Mouse (Mus musculus) embryonic facial prominence, embryonic 13.5 days (tissue): ENCODE measurements around the gene Zbtb3. TPM values are rescaled to one million over a fixed set of nuclear protein-coding genes. Genes with fewer than 3 reads are reported as not detected.

Source experiments
- ATAC-seq: fragments of 200-750 bp; cut with Nextera tagmentation; 2 replicates; pipeline ENCODE4 v1.8.0; 2017; ENCODE audit warnings: low read depth; ENCODE audit not compliant: insufficient number of reproducible peaks, insufficient read depth, low FRiP score, low TSS enrichment
- H3K27ac ChIP-seq: fragments of 300-500 bp; sonication (generic); 2 replicates; pipeline ENCODE4 v1.5.1; 2015; ENCODE audit warnings: moderate library complexity, mild to moderate bottlenecking, inconsistent platforms
- H3K27me3 ChIP-seq: fragments of 300-500 bp; sonication (generic); 2 replicates; pipeline ENCODE4 v1.6.1; 2015; ENCODE audit warnings: mild to moderate bottlenecking, inconsistent platforms
- H3K36me3 ChIP-seq: fragments of 300-500 bp; sonication (generic); 2 replicates; pipeline ENCODE4 v1.6.1; 2015; ENCODE audit warnings: mild to moderate bottlenecking, inconsistent platforms
- H3K4me1 ChIP-seq: fragments of 300-500 bp; sonication (generic); 2 replicates; pipeline ENCODE4 v1.6.1; 2015; ENCODE audit warnings: inconsistent platforms
- H3K4me2 ChIP-seq: fragments of 300-500 bp; sonication (generic); 2 replicates; pipeline ENCODE4 v1.6.1; 2015; ENCODE audit warnings: moderate library complexity, mild to moderate bottlenecking, inconsistent platforms
- H3K4me3 ChIP-seq: fragments of 300-500 bp; sonication (generic); 2 replicates; pipeline ENCODE4 v1.5.1; 2015; ENCODE audit warnings: mild to moderate bottlenecking, inconsistent platforms
- H3K9ac ChIP-seq: fragments of 300-500 bp; sonication (generic); 2 replicates; pipeline ENCODE4 v1.6.1; 2015; ENCODE audit warnings: mild to moderate bottlenecking, inconsistent platforms
- H3K9me3 ChIP-seq: fragments of 300-500 bp; sonication (generic); 2 replicates; pipeline ENCODE4 v1.6.1; 2016; ENCODE audit warnings: inconsistent platforms
- WGBS: fragments of 180-500 bp; shearing (Covaris S2); methylation state at CpG from one replicate; pipeline ENCODE4 v1.1.7; 2015; ENCODE audit warnings: mixed read lengths; 5-methylcytosine and 5-hydroxymethylcytosine counted together
- polyA plus RNA-seq: library from polyadenylated mRNA; unstranded; fragments of >200 nt; fragmentation: Nextera tagmentation; extraction: Ambion mirVana; gene quantifications from 2 replicates; pipeline ENCODE4 v1.2.1, GENCODE M21; 2015

The Zbtb3 gene
- polyA plus RNA-seq, 1 experiment from 2014 or later: 6.0 TPM

DNA sequence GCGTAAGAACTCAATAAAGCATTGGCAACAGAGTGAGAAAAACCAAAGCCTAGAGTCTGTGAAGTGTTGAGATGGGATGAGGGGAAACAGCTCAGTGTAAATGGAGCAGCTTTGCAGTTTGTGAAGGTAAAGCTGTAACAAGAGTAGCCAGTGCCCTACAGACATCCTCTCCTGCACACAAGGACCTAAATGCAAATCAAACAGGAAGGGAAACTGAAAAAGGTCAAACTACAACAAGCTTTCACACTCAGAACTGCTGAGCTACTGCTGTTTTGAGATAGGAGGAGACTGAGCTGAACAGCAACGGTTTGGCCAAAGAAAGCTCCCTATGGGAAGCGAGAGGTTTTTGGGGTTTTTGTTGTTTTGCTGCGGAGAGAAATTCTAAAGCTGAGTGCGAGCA lies 4.5 kb downstream of the Zbtb3 start:
- no peak for ATAC-seq
- H3K27ac ChIP-seq: no peak overlapping the region
- H3K4me1 ChIP-seq: peaks cover 10% of the 10 kb centered on the region
- WGBS: 95% methylated on average over 5 of the region's 5 CpGs
- no peaks in the 10 kb centered on the region for H3K9me3 ChIP-seq
- H3K36me3 ChIP-seq: peaks cover 71% of the 10 kb centered on the region
- H3K27me3 ChIP-seq: no peaks in the 10 kb centered on the region
- no peak overlapping the region for H3K4me2 ChIP-seq
- no peak overlapping the region for H3K9ac ChIP-seq
- H3K4me3 ChIP-seq: no peak overlapping the region

DNA sequence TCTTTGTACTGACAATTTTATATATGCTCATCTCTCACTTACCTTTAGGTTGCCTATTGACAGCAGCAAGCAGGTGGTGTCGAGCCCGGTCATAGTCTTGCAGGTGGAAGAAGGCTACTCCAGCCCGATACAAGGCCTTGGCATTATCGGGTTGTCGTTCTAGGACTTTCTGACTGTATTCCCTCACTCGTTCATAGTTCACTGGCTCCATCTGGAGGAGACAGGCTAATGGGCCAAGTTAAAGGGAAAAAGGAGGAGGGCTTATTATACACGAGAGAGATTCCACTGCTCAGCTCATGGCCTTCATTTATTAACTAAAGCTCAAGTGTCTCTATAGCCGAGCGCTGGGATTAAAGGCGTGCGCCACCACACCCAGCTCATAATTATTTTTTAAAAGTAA lies 13.5 kb downstream of the Zbtb3 start:
- H3K9ac ChIP-seq: 0 out of 2 replicates have a peak overlapping the region, but pooled peaks have one; percentile 36
- ATAC-seq: no peak
- no peak overlapping the region; the same call in 1 of the 2 replicates for H3K4me3 ChIP-seq
- no peaks in the 10 kb centered on the region for H3K27me3 ChIP-seq
- 76% methylated on average over 11 of the region's 11 CpGs for WGBS
- H3K36me3 ChIP-seq: peaks cover 53% of the 10 kb centered on the region
- peaks cover 27% of the 10 kb centered on the region for H3K4me1 ChIP-seq
- H3K9me3 ChIP-seq: no peaks in the 10 kb centered on the region
- no peak overlapping the region for H3K4me2 ChIP-seq
- H3K27ac ChIP-seq: no peak overlapping the region

DNA sequence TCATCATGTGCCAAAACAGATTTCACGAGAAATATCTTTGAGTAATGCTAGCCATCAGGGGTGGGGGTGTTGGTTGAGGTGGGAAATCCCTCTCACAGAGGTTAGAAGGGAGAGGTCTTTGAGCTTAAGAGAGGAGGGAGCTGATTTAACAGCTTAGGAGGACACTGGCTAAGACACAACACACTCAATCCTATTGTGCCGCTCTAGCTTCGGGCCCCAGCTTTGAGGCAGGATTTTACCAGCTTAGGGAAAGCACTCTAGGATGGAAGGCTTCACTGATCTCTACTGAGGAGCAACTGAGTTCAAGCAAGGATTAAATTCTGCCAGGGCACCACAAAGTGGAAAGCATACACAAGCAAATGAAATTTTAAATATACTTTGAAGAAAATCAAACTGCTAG lies 14.6 kb downstream of the Zbtb3 start:
- H3K4me3 ChIP-seq: peak overlapping the region; percentile 7; the same call in 1 of the 2 replicates
- H3K36me3 ChIP-seq: peaks cover 43% of the 10 kb centered on the region
- peak overlapping the region; percentile 62 for H3K9ac ChIP-seq
- no peak for ATAC-seq
- no peak overlapping the region for H3K27ac ChIP-seq
- 76% methylated on average over 3 of the region's 3 CpGs for WGBS
- H3K4me2 ChIP-seq: peak overlapping the region; percentile 97
- H3K4me1 ChIP-seq: peaks cover 32% of the 10 kb centered on the region
- no peaks in the 10 kb centered on the region for H3K27me3 ChIP-seq
- no peaks in the 10 kb centered on the region for H3K9me3 ChIP-seq

DNA sequence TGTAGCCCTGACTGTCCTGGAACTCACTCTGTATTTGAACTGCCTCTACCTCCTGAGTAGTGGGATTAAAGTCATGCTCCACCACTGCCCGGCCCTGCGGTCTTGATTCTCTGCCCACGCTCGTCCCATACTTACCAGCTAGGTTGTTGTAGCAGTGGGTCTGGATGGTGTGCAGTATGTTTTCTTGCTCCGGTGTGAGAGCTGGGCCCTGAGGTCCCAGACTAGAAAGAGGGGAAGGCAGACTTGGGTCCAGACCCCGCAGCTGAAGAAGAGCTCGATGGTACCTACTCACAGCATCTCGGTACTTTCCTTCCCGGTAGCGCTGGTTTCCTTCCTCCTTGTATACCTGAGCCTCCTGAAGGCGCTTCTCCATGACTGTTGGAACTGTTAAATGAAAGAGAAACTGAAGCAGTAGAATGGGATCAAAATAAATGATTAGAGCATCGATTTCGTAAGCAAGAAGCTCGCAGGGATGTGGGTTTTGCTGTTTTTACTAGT lies 16.0 kb downstream of the Zbtb3 start:
- Histone ChIP-seq H3K4me1 (peaks cover 45% of the 10 kb centered on the region), H3K9ac (peak overlapping the region; percentile 91), H3K27me3 (no peaks in the 10 kb centered on the region), H3K4me3 (peak overlapping the region; percentile 100), H3K27ac (peak overlapping the region; percentile 100), H3K9me3 (no peaks in the 10 kb centered on the region), H3K36me3 (peaks cover 37% of the 10 kb centered on the region), H3K4me2 (peak overlapping the region; percentile 97)
- 26% methylated on average over 14 of the region's 14 CpGs for WGBS
- no peak for ATAC-seq

DNA sequence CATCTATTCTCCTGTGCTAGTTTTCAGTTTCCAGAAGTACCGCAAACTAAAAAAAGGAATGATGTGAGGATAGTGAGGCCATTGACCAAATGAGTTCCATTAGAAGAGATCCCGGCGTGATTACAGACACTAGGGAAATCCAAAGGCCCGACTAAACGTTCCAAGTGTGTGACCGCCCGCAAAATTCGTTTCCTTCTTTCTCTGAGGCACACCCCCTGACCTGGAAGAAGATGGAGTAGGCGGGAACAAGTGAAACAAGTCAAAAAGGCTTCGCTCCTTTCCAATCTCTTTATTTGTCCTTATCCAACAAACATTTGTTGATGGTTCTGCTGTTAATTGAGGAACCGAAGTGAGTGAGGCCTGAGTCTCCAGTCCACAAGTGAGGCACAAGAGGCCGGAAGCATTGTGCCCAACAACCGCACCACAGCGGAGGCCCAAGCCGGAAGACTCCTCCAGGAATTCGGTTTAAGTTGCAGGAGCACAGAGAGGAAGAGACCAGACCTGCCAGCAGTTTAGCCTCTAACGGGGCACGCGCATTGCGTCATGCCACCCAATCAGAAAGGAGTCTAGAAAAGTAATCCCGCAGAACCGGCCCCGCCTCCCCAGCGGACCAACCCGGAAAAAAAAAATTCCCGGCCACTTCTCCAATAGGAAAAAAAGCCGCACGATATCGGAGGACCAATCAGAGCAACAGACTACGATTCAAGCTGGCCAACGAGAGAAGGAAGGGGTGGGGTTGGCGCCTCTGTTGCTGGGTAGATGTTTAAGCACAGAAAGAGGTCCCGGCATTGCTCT lies 16.6 kb downstream of the Zbtb3 start, which contains the start of gene Ttc9c:
TSS of gene Ttc9c (minus strand) at position 533 of the 795 bp plus-strand sequence.
- H3K4me2 ChIP-seq: peak within 1 kb of the TSS; percentile 97
- H3K4me3 ChIP-seq: peak within 1 kb of the TSS; percentile 100
- peaks cover 45% of the 10 kb centered on the region for H3K4me1 ChIP-seq
- H3K27ac ChIP-seq: peak within 1 kb of the TSS; percentile 100
- H3K9ac ChIP-seq: peak within 1 kb of the TSS; percentile 99
- ATAC-seq: peak; percentile 91
- no peaks in the 10 kb centered on the region for H3K9me3 ChIP-seq
- WGBS: under 1% methylated on average over 33 of the region's 33 CpGs
- H3K36me3 ChIP-seq: peaks cover 38% of the 10 kb centered on the region
- H3K27me3 ChIP-seq: no peaks in the 10 kb centered on the region

DNA sequence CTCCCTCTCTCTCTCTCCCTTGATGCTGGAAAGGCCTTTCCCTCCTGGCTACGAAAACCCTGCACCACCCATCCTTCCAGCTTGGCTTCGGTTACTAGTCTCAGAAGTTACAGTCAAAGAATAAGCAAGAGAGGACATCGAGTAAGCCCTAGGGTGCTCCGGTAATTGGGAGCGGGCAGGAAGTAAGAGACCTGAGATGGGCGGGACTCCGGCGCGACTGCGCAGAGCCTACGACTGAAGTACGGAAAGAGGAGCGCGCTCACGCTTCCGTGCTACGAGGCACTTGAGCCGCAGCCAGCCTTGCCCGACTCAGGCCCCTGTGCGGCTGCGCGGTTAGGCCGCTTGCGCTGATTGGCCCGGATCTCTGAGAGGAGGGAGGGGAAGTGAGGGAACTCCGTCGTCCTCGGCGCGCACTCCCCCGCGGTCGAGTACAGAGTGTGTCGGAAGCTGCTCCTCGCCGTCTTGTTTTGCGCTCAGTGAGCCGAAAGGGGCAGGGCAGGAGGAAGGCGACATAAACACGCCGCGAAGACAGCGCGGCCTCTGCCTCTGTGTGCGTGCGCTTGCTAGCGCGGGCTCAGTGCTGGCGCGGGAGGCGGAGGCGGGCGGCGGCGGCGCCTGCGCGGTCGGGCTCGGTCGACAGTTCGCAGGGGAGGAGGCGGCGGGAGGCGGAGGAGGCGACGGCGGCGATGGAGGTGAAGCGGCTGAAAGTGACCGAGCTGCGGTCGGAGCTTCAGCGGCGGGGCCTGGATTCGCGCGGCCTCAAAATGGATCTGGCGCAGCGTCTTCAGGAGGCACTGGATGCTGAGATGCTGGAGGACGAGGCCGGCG lies 17.5 kb downstream of the Zbtb3 start, which contains the start of gene Hnrnpul2:
TSS of gene Hnrnpul2 (plus strand) at position 415 of the 828 bp plus-strand sequence.
- Histone ChIP-seq H3K27ac (peak within 1 kb of the TSS; percentile 100), H3K27me3 (no peaks in the 10 kb centered on the region), H3K9me3 (no peaks in the 10 kb centered on the region), H3K36me3 (peaks cover 39% of the 10 kb centered on the region), H3K4me1 (peaks cover 42% of the 10 kb centered on the region), H3K9ac (peak within 1 kb of the TSS; percentile 99), H3K4me2 (peak within 1 kb of the TSS; percentile 97), H3K4me3 (peak within 1 kb of the TSS; percentile 100)
- WGBS: under 1% methylated on average over 83 of the region's 83 CpGs
- peak; percentile 95 for ATAC-seq

DNA sequence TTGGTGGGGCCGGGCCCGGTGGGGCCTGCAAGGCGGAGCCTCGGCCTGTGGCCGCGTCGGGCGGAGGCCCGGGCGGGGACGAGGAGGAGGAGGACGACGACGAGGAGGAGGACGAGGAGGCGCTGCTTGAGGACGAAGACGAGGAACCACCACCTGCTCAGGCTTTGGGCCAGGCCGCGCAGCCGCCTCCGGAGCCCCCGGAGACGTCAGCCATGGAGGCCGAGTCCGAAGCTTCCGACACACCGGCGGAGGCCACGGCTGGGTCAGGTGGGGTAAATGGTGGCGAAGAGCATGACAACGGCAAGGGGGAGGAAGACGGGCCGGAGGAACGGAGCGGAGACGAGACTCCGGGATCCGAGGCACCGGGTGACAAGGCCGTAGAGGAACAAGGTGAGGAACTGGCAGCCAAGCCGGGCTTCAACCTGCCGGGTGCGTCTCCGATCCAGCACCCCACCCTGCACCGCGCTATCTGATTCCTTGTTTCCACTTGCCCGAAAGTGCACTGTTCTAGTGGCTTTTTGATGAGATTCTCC lies 18.1 kb downstream of the Zbtb3 start:
- no peaks in the 10 kb centered on the region for H3K9me3 ChIP-seq
- H3K27ac ChIP-seq: peak overlapping the region; percentile 100
- WGBS: under 1% methylated on average over 48 of the region's 48 CpGs
- peak overlapping the region; percentile 97 for H3K4me2 ChIP-seq
- no peak for ATAC-seq
- peaks cover 38% of the 10 kb centered on the region for H3K36me3 ChIP-seq
- H3K9ac ChIP-seq: peak overlapping the region; percentile 99
- peaks cover 42% of the 10 kb centered on the region for H3K4me1 ChIP-seq
- H3K4me3 ChIP-seq: peak overlapping the region; percentile 100
- H3K27me3 ChIP-seq: no peaks in the 10 kb centered on the region

DNA sequence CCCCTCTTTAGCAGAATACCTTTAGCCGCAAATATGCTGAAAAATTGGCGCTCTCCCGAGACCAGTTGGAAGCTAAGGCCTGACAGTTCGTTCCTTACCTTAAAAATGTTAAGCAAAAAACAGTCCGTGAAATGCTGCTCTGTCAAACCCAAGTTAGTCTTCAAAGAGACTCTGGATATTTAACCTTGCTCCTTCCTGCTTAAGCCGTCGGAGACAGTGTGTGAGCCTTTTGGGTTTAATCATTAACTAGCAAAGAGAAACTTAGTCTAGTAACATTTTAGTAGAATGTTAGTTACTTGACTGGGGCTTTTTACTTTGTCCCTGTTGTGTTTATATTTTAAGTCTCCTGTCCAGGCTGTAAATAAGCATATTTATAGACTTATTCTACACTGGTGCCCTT lies 18.8 kb downstream of the Zbtb3 start:
- no peaks in the 10 kb centered on the region for H3K9me3 ChIP-seq
- ATAC-seq: no peak
- H3K27me3 ChIP-seq: no peaks in the 10 kb centered on the region
- WGBS: 1% methylated on average over 7 of the region's 7 CpGs
- H3K9ac ChIP-seq: peak overlapping the region; percentile 99
- peaks cover 42% of the 10 kb centered on the region for H3K36me3 ChIP-seq
- H3K4me1 ChIP-seq: peaks cover 37% of the 10 kb centered on the region
- peak overlapping the region; percentile 100; the same call in 1 of the 2 replicates for H3K27ac ChIP-seq
- H3K4me2 ChIP-seq: peak overlapping the region; percentile 97
- H3K4me3 ChIP-seq: peak overlapping the region; percentile 100

DNA sequence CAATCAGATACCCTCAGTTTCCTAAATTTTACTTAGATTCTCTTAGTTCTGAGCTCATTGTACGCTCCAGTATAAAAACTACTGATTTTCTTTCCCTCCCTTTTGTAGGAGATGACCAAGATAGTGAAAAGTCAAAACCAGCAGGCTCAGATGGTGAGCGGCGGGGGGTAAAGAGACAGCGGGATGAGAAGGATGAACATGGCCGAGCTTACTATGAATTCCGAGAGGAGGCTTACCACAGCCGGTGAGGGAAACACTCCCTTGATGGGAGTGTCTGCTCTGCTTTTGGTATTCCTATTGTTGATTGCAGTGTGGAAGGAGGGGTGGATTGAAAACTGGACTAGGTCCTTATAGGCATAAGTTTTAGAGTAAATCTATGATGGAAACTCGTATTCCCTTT lies 20.3 kb downstream of the Zbtb3 start:
- Histone ChIP-seq H3K4me3 (peak overlapping the region; percentile 100), H3K4me1 (peaks cover 26% of the 10 kb centered on the region), H3K36me3 (peaks cover 50% of the 10 kb centered on the region), H3K27me3 (no peaks in the 10 kb centered on the region), H3K9ac (peak overlapping the region; percentile 57), H3K27ac (no peak overlapping the region), H3K4me2 (peak overlapping the region; percentile 97), H3K9me3 (no peaks in the 10 kb centered on the region)
- WGBS: 74% methylated on average over 8 of the region's 8 CpGs
- no peak for ATAC-seq

DNA sequence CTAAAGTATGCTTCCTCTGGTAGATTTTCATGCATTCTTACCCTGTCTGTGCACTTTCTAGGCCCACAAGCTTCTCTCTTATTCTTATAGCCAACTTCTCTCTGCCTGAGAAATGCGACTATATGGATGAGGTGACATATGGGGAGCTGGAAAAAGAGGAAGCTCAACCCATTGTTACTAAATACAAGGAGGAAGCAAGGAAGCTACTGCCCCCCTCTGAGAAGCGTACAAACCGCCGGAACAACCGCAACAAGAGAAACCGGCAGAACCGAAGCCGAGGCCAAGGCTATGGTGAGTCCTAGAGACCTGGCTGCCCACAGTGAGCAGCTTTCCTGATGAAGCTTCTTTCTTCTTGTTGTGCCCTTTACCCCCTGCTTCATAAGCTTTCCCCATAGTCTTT lies 27.3 kb downstream of the Zbtb3 start, which contains the start of gene AC129217.1:
TSS of gene AC129217.1 (plus strand) at position 114 of the 400 bp plus-strand sequence.
- Histone ChIP-seq H3K27me3 (no peaks in the 10 kb centered on the region), H3K4me3 (no peak within 1 kb of the TSS), H3K9me3 (no peaks in the 10 kb centered on the region), H3K4me2 (no peak within 1 kb of the TSS), H3K4me1 (no peaks in the 10 kb centered on the region), H3K9ac (no peak within 1 kb of the TSS), H3K27ac (no peak within 1 kb of the TSS), H3K36me3 (peaks cover 99% of the 10 kb centered on the region)
- ATAC-seq: no peak
- WGBS: 88% methylated on average over 8 of the region's 8 CpGs

DNA sequence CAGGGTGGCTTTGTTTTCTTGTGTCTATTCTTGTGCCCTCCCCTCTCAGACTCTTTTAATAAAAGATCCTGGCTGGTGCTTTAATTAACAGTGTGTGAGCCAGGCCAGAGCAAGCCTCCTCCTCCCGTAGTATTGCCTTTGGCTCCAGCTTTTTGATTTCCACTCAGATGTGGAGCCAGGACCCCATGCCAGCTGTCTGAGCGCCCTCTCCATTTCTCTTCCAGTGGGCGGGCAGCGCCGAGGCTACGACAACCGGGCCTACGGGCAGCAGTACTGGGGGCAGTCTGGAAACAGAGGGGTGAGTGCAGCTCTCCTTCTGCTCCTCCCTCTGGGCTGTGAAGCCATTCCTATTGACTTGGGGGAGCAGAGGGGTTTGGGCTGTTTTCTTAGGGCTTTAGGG lies 28.3 kb downstream of the Zbtb3 start:
- Histone ChIP-seq H3K4me3 (no peak overlapping the region), H3K4me1 (no peaks in the 10 kb centered on the region), H3K9me3 (no peaks in the 10 kb centered on the region), H3K4me2 (no peak overlapping the region), H3K36me3 (peaks cover 98% of the 10 kb centered on the region), H3K27ac (no peak overlapping the region), H3K9ac (no peak overlapping the region), H3K27me3 (no peaks in the 10 kb centered on the region)
- no peak for ATAC-seq
- 90% methylated on average over 8 of the region's 8 CpGs for WGBS
